Mouse (Mus musculus) thymus, postnatal 36 days (tissue): ENCODE results near the gene Kank1.

Experiments used
- DNase-seq, 2 experiments: peaks; one replicate each; pipeline ENCODE4 v3.0.0; 2022; ENCODE audit warnings: mixed read lengths in 2 of 2

The Kank1 gene

DNA sequence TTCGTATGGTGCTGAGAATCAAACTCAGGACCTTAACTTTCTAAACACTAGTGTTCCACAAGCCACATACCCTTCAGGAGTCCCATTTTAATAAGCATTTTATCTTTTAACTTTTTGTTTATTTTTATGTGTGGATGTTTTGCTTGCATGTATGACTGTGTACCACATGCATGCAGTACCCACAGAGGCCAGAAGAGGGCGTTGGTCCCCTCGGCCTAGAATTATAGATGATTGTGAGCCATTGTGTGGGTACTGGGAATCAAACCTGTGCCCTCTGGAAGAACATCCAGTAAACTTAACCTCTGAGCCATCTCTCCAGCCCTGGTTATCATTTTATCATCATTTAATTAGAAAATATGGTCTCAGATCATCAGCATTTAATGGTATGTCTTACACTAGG lies 136.8 kb downstream of the Kank1 start:
- no peak for DNase-seq

DNA sequence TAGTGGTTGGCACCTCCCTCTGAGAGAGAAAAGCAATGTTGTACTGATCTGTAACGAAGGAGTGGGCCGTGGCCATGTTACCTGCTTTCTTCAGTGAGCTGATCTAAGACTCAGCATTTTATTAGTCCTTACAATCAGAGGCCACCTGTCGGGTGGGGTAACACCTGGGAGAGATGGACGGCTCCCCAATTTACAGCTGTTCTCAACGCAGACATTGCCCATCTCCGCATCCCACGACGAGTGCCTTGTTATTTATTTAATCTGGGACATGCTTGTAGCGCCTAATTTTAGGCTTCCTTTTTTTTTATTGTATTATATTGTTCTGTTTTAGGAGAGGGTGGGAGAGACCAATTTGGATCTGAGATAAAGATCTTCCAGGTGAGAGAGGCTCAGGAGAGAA lies 137.4 kb downstream of the Kank1 start:
- DNase-seq, result no peak

DNA sequence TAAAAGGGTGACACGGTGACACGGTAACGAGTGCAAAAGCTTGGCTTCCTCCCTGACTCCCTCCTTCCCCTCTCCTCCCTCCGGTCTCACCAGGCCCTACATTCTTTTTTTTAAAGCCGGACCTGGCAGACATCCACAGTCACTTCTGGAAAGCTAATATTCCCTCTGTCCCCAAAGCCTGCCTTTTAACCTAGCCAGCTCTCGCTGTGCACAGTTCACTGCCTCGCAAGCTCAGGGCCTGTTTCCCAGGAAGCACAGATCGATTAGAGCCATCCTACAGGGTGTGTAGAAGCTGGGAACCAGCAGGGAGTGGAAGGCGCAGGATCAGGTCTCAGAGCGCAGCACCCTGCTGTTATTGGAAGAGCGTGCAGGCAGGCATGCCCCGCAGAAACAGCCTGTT lies 138.2 kb downstream of the Kank1 start:
- DNase-seq, result no peak

DNA sequence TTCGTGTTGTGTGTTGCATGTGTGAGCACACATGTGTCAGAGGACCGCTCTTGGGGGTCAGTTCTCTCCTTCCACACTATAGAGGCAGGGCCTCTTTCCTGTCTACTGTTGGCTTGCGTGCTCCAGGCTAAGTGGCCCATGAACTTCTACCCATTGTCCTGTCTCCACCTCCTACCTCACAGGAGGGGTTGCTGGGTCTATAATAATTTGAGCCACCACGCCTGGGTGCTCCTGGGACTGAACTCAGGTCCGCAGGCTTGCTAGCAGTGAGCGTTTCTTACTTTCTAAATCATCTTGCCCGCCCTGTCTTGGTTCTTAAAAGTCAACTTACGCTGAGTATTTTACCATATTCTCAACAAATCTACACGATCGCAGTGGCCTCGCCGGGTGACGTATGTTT lies 140.1 kb downstream of the Kank1 start:
- DNase-seq, result no peak

DNA sequence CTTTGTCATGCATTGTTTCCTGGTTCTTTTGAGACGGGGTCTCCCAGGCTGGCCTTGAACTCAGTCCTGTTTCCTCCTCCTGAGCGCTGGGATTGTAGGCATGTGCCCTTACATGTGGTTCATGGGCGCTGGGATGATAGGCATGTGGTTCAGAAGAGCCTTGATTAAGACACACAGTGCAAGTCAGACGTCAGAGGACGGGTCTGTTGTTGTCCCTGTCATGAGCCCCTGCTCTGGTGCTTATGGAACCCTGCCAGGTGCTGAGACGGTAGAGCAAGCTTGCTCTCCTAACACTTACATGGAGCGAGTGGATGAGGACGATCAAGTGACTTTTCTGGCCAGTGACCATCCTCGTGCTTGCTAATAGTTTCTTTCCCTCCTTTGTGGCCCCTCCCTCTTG lies 143.9 kb downstream of the Kank1 start:
- no peak for DNase-seq

DNA sequence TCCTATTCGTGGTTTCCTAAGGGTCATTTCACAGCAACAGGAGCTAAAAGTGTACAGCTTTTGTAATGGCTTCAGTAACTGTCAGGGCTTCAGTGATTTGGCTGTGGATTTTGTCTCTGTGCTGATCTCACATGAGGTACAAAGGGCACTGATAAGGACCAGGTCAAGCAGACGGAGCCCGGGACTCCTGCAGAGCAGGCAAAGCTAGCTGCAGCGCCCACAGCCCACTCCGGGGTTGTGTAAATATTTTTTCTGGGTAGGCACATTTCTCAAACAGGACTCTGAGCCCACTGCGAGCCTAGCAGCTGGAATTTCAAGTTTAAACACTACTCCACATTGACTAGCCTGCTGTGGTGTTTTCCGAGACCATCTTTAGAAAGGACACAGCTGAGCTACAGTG lies 145.2 kb downstream of the Kank1 start:
- no peak for DNase-seq

DNA sequence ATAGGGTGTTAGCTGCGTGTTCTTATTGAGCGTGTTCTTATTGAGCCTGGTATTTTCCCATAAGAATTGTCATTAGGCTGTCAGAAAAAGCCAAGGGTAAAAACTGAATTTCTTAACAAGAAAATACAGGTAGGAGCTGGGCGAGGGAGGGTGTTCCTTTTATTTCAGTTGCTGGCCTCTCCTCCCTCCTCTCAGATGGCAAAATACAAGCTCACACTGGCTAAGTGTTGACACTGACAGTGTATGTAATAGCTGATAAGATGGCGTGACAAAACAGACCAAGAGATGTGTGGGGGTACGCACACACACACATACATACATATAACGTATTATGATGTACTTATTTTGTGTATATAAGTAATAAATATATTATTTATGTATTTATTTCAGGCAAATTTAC lies 145.7 kb downstream of the Kank1 start:
- no peak for DNase-seq

DNA sequence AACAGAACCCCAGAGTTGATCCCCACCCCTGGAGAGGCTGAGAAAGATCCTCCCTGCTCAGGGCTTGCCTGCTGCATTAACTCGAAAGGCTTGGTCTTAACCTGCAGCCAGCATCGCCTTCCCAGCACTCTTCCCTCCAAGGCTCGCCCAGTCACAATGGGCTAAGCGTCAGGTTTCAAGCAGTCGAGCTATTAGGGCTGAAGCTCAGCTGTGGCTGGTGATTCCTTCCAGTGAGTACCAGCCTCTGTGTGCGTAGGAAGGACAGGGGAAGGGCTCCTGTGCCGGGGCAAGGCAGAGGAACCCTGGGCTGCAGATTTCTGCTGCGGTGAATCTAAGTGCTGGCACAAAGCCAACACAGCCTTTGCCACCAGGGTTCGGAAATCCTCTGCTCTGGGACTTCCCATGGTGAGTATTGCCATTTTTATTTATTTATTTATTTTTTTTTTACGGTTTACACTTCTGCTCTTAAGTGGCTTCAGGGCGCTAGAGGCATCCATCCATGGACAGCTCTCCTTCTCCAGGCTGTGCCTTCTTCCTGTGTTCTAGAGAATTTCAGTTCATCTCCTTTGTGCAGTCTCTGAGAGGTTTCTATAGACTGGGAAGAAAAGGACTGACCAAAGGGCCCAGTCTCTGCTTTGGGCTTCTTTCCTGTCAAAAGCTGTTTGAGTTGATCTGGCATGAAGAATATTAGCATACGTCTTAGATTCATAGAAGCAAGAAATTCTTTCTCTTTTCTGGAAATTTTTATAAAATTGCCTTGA lies 146.8 kb downstream of the Kank1 start:
- DNase-seq, result no peak

DNA sequence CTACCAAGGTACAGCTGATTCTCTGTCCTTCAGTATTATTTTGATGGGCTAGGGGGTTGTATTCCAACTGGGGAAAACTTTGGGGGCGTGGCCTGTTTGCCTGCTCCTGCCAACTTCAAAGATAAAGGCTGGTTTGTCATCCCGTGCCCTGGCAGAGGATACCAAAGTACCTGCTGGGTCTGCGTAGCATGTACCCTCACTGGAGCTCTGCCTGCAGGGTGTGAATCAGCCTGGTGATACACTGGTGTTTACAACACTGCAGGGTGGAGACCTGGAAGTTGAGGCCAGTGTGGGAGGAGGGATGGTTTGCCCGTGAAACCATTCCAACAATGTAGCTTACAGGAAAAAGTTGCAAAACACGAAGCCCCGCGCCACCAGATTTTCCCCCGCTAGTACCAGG lies 149.2 kb downstream of the Kank1 start:
- DNase-seq, result no peak

DNA sequence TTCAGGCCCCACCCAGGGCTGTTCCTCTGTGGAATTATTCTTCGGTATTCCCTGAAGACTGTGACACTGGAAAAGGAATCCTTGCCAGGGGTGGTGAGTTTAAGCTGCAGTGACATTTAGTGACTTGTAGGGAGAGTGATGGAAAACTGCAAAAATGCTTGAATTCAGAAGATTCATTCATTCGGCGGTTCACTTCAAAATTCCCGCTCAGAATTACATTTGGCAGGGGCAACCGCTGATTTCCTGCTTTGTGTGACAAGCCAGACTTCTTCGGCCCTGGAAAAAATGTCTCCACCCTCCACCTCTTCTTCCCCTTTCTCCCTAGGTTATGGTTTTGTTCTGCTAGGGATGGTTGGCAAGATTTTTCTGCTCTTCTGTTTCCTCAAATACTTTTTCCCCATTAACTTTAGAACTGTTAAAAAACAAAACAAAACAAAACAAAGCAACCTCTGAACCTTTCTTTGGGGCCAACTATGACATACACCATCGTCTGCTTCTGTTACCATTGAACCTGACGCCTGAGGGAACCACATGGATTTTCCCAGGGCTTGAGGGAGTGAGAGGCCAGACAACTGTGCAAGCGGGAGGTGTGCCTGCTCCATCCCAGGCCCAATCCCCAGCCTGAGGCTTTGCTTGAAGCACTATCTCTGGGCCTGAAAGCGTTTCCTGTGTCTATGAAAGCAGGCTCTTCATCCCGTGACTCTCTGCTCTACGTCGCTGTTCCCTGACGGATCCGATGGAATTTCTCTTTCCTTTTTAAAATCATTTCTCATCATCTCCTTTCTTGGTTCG lies 150.1 kb downstream of the Kank1 start:
- no peak for DNase-seq

DNA sequence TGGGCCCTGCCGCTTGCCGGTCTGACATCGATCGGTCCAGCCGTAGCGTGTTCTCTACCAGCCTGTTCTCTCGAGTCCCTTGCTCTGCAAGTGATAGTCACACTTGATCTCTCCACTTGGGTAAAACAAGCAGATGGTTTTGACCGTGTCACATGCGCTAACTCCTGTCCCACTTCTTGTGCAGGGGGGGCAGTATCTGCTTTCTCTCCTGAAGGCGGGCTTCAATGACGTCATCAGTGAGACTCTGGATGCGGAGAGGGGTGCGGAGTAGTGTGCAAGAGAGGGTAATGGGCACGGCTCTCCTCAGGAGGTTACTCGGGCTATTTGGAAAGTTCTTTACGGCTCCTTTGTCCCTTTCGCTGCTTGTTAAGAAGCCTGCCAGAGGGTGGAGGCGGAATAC lies 151.1 kb downstream of the Kank1 start:
- no peak for DNase-seq

DNA sequence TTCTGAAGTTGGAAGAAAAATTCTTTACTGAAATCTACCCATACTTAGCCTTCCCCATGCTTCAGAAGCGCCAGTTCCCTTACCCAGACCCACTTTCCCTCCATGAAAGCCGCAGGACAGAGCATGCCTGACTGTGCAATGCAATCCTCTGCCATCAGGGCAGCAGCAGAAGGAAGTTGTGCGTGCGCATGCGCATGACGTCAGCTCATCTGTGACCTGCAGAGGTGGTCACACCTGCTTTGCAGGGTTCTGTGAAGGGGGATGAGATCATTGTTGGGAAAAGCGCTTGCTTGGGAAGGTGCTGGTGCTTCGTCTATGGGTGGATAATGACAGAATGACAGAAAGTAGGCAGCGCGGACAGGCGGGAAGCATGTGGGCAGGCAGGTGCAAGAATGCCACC lies 155.4 kb downstream of the Kank1 start:
- no peak for DNase-seq

DNA sequence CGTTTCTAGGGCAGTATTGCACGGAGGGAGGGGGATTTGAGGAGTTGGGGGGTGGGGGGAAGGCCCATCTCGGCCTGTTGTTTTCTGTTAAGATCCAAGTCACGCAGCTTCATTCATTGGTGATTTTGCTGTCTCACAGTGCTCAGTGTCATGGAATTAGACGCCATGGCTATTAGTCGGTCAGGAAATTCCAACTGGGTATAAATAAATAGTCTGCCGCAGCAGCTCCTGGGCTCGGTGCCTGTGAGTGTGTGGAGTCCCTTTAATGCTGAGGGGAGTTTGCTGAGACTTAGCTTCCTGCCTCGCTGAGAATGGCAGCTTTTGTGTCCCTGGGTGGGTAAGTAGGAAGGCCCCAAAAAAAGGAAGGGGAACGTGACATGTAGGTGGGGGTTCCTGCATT lies 158.3 kb downstream of the Kank1 start:
- no peak for DNase-seq

DNA sequence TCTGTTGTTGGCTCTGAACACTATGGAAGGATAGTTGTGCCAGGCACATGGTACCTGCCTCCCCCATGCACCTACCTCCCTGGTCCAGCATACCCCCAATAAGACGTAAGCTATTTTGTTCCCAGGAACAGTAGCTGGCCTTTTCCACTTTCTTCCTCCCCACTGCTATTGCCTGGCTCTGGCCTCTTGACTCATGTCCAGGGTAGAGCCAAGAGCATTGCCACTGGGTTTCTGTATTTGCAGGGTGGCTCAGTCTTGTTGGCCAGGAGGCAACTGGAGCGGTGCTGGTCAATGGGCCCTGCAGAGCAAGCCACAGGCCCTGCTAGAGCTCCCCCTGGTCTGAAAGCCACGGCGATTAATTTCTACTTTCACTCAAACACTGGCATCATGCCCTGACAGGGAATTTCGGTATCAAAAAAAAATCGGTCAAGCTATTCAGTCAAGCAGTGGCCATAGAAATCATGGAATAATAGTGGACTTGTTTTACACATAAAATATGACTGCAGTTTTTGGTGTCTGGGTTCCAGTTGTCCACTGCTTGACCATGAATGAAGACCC lies 160.0 kb downstream of the Kank1 start:
- DNase-seq, result no peak

DNA sequence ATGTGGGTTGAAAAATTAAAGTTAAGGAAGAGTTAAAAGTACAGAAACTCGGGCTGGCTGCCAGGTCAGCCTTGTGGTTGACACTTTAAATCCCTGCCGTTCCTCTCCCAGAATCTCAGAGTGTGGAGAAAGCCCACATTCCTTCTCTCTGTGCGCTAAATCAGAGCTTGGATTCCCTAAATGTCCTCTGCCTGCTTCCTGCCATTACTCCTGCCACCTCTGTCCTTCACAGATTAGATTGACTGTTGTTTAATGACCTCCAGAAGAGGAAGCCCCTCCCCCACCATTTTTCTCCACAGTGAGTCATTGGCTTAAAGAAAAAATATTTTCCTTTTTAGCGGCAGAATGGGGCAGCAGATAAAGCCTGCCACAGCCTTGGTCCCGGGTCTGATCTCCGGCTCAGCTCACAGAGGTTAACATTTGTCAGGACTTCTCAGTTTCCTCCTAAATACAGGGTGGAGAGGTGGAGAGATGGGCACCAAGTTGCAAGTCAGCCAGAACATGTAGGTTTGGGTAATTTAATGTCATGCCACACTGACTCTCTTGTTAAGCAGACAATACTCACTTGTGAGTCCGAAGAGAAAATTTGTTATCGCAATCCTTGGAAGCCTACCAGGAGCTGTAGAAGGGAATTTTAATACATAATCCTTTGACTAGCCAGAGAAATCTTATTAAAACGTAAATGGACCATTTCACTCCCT lies 162.9 kb downstream of the Kank1 start:
- DNase-seq, result no peak

DNA sequence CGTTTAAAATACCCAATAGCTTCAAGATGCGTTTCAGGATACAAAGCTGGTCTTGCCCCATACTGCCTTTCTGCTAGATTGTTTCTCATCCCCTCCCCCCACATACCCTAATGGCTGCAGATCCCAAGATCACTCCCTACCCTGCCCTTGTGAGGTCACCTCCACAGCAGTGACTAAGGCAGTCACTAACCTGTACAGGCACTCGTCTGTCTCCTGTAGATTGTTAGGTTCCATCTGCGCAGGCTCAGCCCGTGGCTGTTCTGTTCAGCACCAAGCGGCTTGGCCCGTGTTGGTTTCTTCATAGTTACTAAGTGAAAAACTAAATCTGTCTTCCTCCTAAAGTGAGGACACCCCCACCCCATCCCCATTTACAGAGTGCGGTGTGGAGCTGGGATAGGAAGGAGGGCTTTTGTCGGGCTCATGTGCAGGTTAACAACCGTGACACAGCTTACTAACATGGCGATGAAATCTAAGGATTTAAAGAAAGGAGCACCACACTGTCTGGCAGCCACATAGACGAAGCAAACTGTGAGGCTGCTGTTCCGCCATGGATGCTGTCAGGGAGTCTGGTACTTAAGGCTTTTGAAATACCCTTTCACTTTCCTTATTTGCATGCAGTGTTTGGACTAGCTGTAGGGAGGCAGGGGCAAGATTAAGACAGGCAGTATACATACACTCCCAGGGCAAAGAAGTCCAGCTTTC lies 163.6 kb downstream of the Kank1 start:
- no peak for DNase-seq

DNA sequence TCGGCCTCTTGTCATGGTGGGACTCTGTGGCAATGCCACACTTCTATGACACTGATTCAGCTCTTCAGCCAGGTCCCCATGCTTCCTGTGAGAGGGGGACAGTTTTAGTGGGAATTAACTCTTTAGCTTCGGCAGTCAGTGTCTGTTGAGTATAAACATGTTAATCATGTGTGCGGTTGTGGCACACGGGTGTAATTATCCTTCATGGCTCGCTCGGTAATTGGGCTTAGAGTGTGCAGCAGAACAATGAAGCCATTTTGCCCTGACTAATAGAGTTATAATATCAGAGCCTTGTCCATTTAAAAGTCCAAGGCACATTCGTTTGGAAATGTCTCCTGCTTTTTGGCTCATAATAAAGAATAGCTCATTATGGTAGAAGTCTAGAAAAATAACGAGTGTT lies 164.7 kb downstream of the Kank1 start:
- DNase-seq, result no peak

DNA sequence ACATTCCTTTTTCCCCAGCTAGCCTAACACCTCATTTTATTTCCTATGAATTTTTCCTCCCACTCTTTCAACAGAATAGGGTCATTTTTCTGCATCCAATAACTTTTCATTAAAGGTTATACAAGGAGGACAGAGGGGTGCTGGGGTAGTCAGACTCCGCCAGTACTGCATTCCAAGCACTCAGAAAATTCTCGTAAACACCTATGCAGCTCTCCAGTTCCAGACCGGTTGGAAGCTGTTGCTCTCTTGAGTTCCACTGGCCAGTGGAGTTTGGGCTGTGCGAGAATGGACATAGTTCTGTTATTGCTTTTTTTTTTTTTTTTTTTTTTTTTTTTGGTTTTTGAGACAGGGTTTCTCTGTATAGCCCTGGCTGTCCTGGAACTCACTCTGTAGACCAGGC lies 167.4 kb downstream of the Kank1 start:
- no peak for DNase-seq

DNA sequence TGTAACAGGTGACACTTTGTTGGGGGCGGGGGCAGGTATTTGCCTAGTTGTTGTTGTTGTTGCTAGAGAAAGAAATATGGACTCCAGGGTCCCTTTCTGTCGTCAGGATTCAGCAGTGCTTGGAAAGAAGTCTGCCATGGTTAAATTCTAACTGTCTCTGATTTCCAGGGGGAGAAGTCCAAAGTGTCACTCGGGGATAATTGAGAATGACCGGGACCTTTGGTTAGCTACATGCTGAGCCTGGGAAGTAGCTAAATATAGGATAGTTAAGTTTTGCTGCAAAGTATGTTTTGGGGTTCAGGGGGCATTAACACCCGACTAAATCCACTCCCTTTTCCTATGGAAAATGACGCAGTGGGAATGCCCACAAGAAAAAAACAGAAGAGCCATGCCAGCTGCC lies 169.2 kb downstream of the Kank1 start:
- DNase-seq, result no peak

DNA sequence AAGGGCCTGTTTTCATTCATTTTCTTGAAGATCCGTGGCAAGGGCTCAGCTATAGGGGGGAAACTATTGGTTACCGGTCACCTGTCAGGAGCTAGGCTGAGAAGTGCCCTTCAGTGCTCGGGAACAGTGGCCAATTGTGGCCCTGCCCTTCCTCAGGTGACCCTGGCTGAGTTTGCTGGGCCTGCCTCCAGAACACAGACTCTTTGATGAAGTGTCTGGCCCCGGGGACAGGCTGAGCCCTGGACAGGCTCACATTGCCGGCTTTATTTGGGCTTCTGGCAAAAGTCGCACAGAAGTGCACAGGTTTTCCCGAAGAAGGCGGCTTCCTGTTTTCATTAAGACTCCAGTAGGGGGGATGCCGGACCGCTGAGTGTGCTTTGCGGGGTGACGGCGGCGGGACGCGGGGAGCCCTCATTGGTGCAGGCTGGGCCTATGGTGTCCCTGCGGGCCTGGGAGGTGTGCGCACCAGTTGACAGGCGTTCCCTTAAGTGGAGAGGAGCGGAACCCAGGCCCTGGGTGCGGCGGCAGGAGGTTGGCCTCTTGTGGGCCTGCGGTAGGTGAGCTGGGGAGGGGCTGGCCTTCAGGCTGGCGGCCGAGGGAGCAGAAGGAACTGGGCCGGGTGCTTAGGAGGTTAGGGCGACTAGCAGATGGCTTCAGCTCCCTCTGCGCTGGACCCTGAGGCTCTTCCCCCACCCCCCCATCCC lies 169.9 kb downstream of the Kank1 start:
- DNase-seq, result peak; percentile 16 to 42

DNA sequence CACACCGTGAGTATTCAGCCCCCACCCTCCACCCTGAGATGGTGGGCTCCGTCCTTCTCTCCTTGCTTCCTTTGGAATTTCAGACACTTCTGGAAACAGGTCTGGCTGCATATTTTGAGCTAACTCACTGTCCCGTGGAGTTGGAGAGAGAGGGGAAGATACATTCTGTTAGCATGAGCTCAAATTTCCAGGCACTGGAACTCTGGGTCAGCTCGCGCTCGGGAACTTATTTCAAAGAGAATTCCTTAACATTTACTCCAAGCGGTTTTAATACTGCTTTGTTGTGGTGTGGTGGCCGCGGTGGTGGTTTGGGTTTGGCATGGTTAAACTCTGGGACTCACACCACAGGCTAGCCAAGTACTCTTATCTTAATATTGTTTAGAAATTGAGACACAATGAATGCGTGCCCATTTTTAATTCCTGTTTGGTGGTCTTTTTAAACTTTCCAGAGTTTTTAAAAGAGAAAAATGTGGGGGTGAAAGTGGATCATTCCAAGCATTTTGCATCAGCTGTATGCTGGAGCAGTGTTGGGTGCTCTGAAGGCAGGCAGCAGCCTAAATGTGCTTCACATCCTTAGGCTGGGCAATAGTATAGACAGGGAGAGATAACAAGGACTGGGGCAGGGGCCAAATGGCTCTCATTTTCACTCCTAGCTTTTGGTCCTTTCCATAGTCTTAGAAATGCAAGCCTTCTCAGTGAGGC lies 170.6 kb downstream of the Kank1 start:
- no peak for DNase-seq

DNA sequence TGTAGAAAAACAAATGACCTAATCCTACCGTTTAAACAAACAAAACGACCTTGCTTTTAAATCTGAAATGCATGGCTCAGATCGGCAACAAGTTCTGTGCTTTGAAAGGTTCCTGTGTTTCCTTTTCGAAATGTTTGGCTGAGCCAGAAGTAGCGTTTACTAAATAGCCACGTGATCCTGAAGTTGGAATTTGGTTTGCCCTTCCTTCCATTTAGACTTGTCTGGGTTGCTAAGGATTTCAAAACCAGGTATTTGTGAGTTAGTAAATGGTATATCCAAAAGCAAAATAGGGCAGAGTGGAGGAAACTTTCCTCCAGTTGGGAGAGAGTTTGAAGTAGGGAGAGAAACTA lies 171.1 kb downstream of the Kank1 start:
- no peak for DNase-seq
